Mouse (Mus musculus) spleen, adult 2 months (tissue): ENCODE data around the gene Fam183b.
"Not testable (repeated sequence)": the region's sequence is repeated elsewhere in the genome, so short reads cannot be mapped to it uniquely, and the experiment has no call there.

Experiments
- CTCF ChIP-seq: fragments of 200-500 bp; IDR thresholded peaks from 2 replicates; pipeline ENCODE4 v1.5.1; 2011; ENCODE audit warnings: mild to moderate bottlenecking, inconsistent platforms; ENCODE audit not compliant: insufficient read depth, insufficient read length, insufficient replicate concordance; ENCODE audit errors: extremely low read depth
- POLR2A ChIP-seq: fragments of 200-500 bp; IDR thresholded peaks from 2 replicates; pipeline ENCODE4 v1.6.1; 2011; ENCODE audit warnings: low read depth, low read length, inconsistent platforms

DNA sequence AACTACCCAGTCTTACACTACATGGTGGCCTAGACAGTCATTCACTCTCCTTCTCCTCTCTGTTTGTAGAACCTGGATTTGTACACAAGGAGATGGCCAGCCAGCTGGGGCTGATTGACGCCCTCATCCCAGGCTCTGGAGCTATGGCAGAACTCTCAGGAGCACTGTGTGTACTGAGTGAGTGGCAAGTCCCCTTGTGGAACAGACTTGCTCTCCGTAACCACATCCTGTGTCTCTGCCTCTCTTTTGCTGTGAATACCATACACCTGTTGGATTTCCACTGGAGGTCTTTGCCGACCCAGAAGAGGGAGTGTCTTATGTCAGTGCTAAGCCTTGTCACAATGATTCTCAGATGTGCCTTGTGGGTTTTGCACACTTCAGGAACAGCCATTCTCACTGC is 30.8 kb upstream of the Fam183b start:
- TF ChIP-seq CTCF, POLR2A: not testable (repeated sequence)
